Mouse (Mus musculus) natural killer cell, adult 2 months (primary cell): Measurements from ENCODE around the gene Ybx3.

ENCODE experiments used
- DNase-seq, 2 experiments: peaks; one replicate each; pipeline ENCODE4 v3.0.0; 2022; ENCODE audit warnings: low spot score in 2 of 2

Ybx3 gene

DNA sequence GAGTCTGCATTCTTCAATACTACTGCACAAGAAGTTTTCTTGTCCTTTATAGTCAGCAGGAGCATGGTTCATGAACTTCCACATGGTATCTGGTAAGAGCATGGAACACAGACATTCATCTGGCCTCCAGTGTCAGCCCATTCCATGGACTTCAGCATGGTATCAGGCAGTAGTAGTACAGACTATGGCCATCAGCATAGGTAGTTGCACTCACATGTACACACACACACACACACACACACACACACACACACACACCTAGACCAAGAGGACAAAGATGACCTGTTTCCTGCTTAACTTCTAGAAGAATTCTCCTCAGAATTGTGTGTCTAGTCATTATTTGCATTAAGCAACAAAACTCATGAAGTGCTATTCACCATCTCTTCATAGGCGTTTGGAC lies 49.5 kb downstream of the Ybx3 start:
- no peak for DNase-seq

DNA sequence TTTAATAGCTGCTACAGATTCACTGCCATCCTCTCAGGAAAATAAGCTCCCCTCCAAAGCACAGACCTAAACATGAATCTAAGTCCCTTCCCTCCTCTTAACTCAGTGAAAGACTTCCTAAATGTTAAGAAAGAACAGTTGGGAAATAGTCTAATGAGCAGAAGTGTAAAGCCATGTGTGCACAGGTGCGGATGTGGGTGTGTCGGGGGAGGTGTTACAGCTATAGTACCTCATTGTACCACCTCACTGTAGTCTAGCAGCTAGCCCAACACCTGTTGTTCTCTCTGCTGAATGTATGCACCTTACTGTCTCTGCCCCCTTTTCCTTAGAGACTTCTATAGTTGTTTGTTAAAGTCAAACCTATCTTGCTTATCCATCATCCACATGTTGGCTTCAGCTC lies 61.2 kb downstream of the Ybx3 start:
- DNase-seq: no peak

DNA sequence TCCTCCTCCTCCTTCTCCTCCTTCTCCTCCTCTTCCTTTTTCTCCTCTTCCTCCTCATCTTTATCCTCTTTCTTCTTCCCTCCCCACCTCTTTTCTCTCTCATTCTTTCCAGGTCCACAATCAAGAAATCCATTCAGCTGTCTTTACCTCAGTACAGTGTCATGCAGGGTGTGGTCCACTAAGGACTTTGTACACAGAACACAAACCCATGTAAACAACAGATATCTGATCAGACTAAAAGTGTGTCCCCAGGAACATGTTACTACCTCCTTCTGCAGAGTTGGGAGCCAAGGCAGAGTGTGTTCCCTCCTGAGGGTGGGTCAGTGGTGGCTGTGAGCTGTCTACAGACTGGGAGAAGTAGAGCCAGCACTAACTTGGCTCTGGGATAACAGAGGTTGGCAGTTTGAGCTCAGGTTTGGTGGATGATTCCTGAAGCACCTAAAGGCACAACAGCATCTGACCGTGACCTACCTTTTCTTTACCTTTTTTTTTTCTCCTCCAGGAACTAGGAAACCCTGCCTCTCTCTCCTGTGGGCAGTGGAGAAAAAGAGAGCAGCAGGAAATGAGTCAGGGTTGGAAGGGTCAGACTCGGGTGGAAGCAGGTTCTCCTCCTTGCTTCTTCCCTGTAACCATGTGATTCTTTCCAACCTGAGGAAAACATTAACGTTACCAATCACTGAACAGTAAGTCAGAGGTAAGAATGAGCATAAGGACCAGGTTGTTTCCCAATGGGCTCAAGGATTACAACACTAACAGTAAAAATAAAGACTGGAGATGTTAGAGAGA lies 66.2 kb downstream of the Ybx3 start:
- no peak for DNase-seq

DNA sequence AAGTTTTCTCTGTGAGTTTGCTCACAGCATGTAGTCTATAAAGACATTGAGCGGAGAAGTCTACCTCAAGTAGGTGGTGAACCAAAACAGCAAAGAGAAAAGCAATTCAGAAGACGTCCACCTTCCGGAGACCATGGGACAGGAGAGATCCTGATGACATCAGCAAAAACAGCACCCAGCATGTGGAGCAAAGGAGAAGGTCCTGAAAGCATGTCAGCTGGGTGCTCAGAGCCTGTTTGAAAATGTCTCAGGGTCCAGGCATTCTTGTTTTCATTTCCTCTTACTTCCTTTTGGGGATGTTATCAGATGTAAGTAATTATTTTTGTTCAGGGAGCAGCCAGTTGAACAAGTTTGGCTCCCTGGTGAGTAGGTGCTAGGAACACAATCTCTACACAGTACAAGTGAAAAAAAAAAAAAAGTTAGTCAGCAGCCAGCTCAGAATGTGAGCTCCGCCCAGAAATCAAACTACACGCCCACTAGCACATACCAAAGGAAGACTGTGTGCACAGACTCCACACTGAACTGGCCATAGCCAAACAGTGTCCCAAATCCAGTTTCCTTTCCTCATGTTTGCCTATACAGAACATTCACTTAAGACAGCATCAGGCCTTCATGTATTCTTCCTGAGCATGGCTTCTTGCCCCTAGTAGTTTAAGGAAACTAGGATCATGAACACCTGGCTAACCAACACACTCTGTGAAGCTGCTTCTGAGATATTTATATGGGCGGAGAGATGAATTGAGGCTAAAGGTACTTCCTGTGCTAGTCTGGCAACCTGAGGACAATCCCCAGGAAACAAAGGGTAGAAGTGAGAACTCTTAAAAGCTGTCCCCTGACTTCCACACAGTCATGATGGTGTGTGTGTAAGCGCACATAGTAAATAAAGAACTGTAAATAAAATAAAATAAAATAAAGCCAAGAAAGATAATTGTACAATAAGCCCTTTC lies 71.8 kb downstream of the Ybx3 start:
- no peak for DNase-seq
